Mouse (Mus musculus) liver, adult (tissue): ENCODE results near the gene Dock2.

Experiments used
- GATA4 ChIP-seq: IDR thresholded peaks from 2 replicates; pipeline ENCODE4 v1.6.1; 2014; ENCODE audit warnings: mild to moderate bottlenecking, low read length; ENCODE audit not compliant: insufficient replicate concordance

The Dock2 gene

GRCm38 (mm10) chr11:34415884-34416618 lies 367.6 kb downstream of the Dock2 start:
- TF ChIP-seq GATA4 = no peak

GRCm38 (mm10) chr11:34406850-34407249 lies 376.8 kb downstream of the Dock2 start:
- no peak for TF ChIP-seq GATA4

DNA sequence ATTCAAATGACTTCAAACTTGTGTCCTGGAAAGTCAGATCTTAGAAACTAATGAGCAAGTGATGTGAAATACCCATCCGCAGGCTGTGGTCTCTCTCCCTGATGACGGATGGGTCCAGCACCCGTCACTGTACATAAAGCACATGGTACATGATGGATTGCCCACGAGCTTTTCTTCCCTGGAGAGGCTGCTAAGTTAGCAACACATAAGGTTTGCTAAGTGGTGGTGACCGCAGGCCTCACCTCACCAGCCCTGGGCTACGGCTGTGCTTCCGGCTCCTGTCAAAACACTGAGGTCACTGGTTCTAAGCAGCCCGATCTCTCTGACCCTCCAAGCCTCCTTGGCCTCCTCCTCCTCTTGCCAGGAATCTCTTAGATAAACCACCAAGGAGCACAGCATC lies 377.4 kb downstream of the Dock2 start:
- TF ChIP-seq GATA4 = no peak

DNA sequence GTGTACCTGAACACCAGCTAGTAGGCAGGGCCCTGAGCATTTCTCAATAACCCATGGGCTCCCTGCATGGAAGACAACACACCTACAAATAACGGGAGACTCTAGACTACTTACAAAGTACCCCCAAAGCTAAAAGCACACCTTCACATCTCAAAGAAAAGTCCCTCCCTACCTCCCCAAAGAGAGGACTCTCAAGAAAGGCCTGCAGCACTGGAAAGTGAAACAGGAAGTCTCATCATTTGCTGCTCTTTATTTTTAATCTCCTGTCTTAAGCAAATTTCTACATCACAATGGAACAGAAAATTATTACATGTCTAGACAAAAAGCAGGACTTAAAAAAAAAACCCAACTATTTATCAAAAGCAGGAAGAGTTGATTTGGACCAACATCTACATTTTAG lies 378.4 kb downstream of the Dock2 start:
- TF ChIP-seq GATA4 = no peak

DNA sequence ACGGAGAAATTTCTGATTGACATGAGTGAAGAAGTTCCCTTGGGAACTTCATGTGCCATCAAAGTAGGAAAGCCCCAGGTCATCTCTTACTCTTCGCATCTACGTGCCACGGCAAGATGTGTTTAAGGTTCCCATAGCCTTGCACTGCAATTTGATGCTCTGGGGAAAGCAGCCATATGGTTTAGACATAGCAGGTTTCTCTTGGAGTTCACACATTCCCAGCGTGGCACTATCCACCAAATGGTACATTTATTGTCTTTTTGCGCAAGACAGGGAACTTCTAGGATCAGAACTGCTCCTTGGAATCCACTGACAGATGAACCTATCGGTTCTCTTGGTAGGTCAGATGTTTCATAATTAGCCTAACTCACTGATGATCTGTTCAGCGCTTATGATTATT lies 382.3 kb downstream of the Dock2 start:
- no peak for TF ChIP-seq GATA4

- TF ChIP-seq GATA4 = no peak
Measured at GRCm38 (mm10) chr11:34398555-34398954, 385.1 kb downstream of the Dock2 start.

GRCm38 (mm10) chr11:34397661-34398060 lies 386.0 kb downstream of the Dock2 start:
- TF ChIP-seq GATA4 = no peak

- no peak for TF ChIP-seq GATA4
Measured at GRCm38 (mm10) chr11:34395802-34396201, 387.9 kb downstream of the Dock2 start.

GRCm38 (mm10) chr11:34392105-34392504 lies 391.6 kb downstream of the Dock2 start:
- no peak for TF ChIP-seq GATA4

DNA sequence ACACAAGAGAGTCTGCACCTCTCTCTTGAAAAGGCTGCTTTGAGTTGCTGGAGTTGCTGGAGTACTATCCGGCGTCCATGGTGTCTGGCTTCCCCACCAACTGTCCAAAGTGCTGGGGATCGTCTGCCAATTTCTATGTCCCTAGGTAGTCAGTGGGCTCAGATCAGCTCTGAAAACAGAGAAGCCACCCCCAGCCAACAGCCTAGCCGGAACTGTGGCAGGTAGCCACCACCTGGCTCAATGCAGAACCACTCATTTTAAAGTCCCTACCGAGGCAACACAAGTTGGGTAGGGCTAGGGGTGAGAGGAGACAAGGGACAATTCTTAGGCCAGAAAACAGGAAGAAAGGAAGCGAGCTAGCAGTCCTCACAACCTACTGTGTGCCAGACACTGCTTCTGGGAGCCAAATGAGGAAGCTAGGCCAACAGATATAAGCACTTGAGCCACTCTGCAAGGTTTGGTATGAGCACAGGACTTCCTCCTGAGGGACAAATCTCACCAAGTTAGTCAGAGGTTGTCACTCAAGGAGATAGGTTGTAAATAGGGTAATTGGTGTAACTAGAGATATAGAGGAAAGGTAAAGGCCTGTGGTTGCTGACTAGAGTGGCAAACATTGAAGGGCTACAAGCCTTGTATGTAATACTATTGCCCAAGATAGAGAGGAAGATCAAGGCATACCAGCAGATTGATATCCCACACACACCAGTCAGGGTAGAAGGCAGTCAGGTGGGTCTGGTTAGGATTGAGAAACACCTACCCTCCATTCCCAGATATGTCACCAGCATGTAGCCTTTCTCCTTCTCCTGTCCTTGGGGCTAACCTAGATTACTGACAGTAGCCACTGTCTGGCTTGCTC lies 394.2 kb downstream of the Dock2 start:
- TF ChIP-seq GATA4 = no peak

DNA sequence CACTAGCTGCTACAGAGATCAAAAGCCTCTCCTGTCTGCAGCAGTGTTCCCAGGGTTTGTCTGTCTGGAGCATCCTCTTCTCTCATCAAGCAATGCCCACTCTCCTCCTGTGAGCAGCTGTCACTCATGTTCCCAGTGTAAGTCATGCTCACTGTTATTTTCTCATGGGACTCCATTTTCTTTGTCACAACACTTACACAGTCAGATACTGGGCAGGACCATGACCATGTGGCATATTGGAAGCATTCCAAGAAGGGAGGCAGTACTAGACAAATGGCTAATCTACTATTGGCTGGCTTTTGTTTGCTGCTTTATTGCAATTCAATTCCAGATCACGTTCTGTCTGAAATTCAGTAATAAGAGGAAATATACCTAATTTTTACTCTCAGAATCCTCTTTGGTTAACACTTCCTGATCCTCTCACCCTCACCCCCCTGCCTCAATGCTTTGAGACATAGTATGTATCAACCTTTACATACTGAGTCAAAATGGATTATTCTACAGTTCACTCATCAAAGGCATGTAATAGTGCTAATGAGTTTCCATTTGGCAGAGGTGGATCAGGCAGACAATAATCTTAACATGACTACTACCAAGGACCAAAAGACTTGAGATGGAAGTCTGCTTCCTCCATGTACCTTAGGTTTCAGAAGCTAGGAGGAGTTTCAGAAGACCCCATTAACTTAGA lies 398.5 kb downstream of the Dock2 start:
- TF ChIP-seq GATA4 = no peak

- no peak for TF ChIP-seq GATA4
Measured at GRCm38 (mm10) chr11:34384178-34384577, 399.5 kb downstream of the Dock2 start.

GRCm38 (mm10) chr11:34383501-34383900 lies 400.2 kb downstream of the Dock2 start:
- no peak for TF ChIP-seq GATA4

- TF ChIP-seq GATA4 = no peak
Measured at GRCm38 (mm10) chr11:34377649-34378048, 406.0 kb downstream of the Dock2 start.

DNA sequence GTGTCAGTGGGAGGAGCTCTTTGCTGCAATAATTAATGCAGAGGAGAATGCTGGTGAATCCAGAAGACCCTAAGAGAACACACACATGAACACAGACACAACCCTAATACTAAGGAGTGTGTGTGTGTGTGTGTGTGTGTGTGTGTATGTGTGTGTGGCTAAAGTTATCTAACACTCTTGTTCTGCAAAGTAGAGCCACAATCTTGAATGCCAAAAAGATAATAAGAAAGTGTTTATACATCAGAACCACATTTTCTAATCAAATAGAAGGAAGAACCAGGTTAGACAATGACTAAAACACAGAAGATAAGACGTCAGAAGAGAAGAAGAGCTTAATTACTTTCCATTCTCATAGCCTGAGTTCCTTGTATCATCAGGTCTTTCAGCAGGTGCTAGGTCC lies 408.1 kb downstream of the Dock2 start:
- no peak for TF ChIP-seq GATA4

DNA sequence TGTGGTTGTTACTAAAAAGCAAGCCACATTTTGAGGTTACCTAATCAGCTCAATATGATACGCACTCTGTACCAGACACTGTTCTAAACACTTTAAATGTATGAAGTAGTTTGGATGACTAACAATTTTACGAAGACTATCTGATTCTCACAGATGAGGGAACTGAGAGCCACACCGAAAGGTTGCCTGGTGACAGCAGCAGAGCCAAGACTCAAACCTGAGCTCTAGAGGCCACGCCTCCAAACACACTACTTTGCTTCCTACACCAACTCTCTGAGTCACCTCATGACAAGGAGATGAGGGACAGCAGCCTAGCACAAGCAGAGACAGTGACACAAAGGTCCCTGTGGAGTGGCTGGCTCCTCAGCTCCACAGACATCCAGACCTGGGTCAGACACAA lies 411.5 kb downstream of the Dock2 start:
- no peak for TF ChIP-seq GATA4

- no peak for TF ChIP-seq GATA4
Measured at GRCm38 (mm10) chr11:34356109-34356508, 427.6 kb downstream of the Dock2 start.
